Mouse (Mus musculus) heart, embryonic 10.5 days (tissue): ENCODE results near the gene Bcas3. TPM values are rescaled to one million over a fixed set of nuclear protein-coding genes. Genes with fewer than 3 reads are reported as not detected.

Experiments
- DNase-seq: peaks from one replicate; pipeline ENCODE4 v3.0.0-alpha.2; 2017; ENCODE audit warnings: low spot score
- H3K27ac ChIP-seq: fragments of 300-500 bp; sonication (generic); 2 replicates; pipeline ENCODE4 v1.5.1; 2016; ENCODE audit warnings: mild to moderate bottlenecking
- H3K27me3 ChIP-seq: fragments of 300-500 bp; sonication (generic); 2 replicates; pipeline ENCODE4 v1.6.1; 2016; ENCODE audit warnings: mild to moderate bottlenecking; ENCODE audit not compliant: poor library complexity, insufficient read depth, severe bottlenecking
- H3K36me3 ChIP-seq: fragments of 300-500 bp; sonication (generic); 2 replicates; pipeline ENCODE4 v1.6.1; 2016; ENCODE audit warnings: mild to moderate bottlenecking, moderate library complexity
- H3K4me1 ChIP-seq: fragments of 300-500 bp; sonication (generic); 2 replicates; pipeline ENCODE4 v1.6.1; 2016; ENCODE audit warnings: mild to moderate bottlenecking
- H3K4me3 ChIP-seq: fragments of 300-500 bp; sonication (generic); 2 replicates; pipeline ENCODE4 v1.5.1; 2016; ENCODE audit warnings: mild to moderate bottlenecking, moderate library complexity
- H3K9me3 ChIP-seq: fragments of 300-500 bp; sonication (generic); 2 replicates; pipeline ENCODE4 v1.6.1; 2016; ENCODE audit warnings: mild to moderate bottlenecking, moderate library complexity
- WGBS: fragments of 180-500 bp; shearing (Covaris S2); methylation state at CpG from one replicate; pipeline ENCODE4 v1.1.7; 2016; 5-methylcytosine and 5-hydroxymethylcytosine counted together
- polyA plus RNA-seq: library from polyadenylated mRNA; unstranded; fragments of >200 nt; fragmentation: Nextera tagmentation; extraction: Ambion mirVana; gene quantifications from 2 replicates; pipeline ENCODE4 v1.2.1, GENCODE M21; 2016

Gene Bcas3
- polyA plus RNA-seq, 1 experiment from 2014 or later: 22.4 TPM

- no peak for DNase-seq
- no peaks in the 10 kb centered on the region for H3K9me3 ChIP-seq
- H3K27me3 ChIP-seq: peaks cover 85% of the 10 kb centered on the region
- 13% methylated on average over 8 of the region's 8 CpGs for WGBS
- H3K4me3 ChIP-seq: peak overlapping the region; percentile 72
- H3K27ac ChIP-seq: no peak overlapping the region; the same call in 1 of the 2 replicates
- peaks cover 63% of the 10 kb centered on the region for H3K4me1 ChIP-seq
- peaks cover 9% of the 10 kb centered on the region for H3K36me3 ChIP-seq
Observed at GRCm38 (mm10) chr11:85841211-85841681, 488.3 kb downstream of the Bcas3 start.

- H3K27me3 ChIP-seq: peaks cover 85% of the 10 kb centered on the region
- peak overlapping the region; percentile 72 for H3K4me3 ChIP-seq
- DNase-seq: peak; percentile 92
- H3K9me3 ChIP-seq: no peaks in the 10 kb centered on the region
- peak overlapping the region; percentile 79 for H3K27ac ChIP-seq
- 0% methylated on average over 32 of the region's 32 CpGs for WGBS
- peaks cover 58% of the 10 kb centered on the region for H3K4me1 ChIP-seq
- H3K36me3 ChIP-seq: peaks cover 8% of the 10 kb centered on the region
Observed at GRCm38 (mm10) chr11:85841980-85842379, 489.0 kb downstream of the Bcas3 start.

GRCm38 (mm10) chr11:85842596-85843346 lies 489.8 kb downstream of the Bcas3 start:
- peak overlapping the region; percentile 72 for H3K4me3 ChIP-seq

GRCm38 (mm10) chr11:85843347-85843692 lies 490.4 kb downstream of the Bcas3 start:
- Histone ChIP-seq H3K27ac (peak overlapping the region; percentile 83), H3K4me3 (peak overlapping the region; percentile 72), H3K27me3 (peaks cover 83% of the 10 kb centered on the region), H3K4me1 (peaks cover 45% of the 10 kb centered on the region), H3K36me3 (peaks cover 4% of the 10 kb centered on the region), H3K9me3 (no peaks in the 10 kb centered on the region)
- DNase-seq: peak; percentile 93
- WGBS: under 1% methylated on average over 18 of the region's 18 CpGs

More at GRCm38 (mm10) chr11:85842596-85843346, 489.8 kb downstream of the Bcas3 start:
- H3K9me3 ChIP-seq: no peaks in the 10 kb centered on the region
- DNase-seq: no peak
- H3K36me3 ChIP-seq: peaks cover 8% of the 10 kb centered on the region
- peak overlapping the region; percentile 83 for H3K27ac ChIP-seq
- 9% methylated on average over 24 of the region's 24 CpGs for WGBS
- peaks cover 84% of the 10 kb centered on the region for H3K27me3 ChIP-seq
- peaks cover 50% of the 10 kb centered on the region for H3K4me1 ChIP-seq

- Histone ChIP-seq H3K27me3 (peaks cover 78% of the 10 kb centered on the region), H3K36me3 (peaks cover 4% of the 10 kb centered on the region; the same call in 1 of the 2 replicates), H3K27ac (peak overlapping the region; percentile 83), H3K4me3 (peak overlapping the region; percentile 72), H3K4me1 (peaks cover 51% of the 10 kb centered on the region), H3K9me3 (no peaks in the 10 kb centered on the region)
- DNase-seq: peak; percentile 93
- under 1% methylated on average over 54 of the region's 54 CpGs for WGBS
Observed at GRCm38 (mm10) chr11:85844144-85844965, 491.4 kb downstream of the Bcas3 start.

GRCm38 (mm10) chr11:85844971-85845370 lies 492.0 kb downstream of the Bcas3 start:
- H3K9me3 ChIP-seq: no peaks in the 10 kb centered on the region
- peak overlapping the region; percentile 72 for H3K4me3 ChIP-seq
- WGBS: 26% methylated on average over 5 of the region's 5 CpGs
- no peak for DNase-seq
- H3K27ac ChIP-seq: no peak overlapping the region; the same call in 1 of the 2 replicates
- H3K36me3 ChIP-seq: peaks cover 4% of the 10 kb centered on the region; the same call in 1 of the 2 replicates
- peaks cover 50% of the 10 kb centered on the region for H3K4me1 ChIP-seq
- peaks cover 71% of the 10 kb centered on the region for H3K27me3 ChIP-seq

- H3K27me3 ChIP-seq: peaks cover 62% of the 10 kb centered on the region
Observed at GRCm38 (mm10) chr11:85845921-85846320, 493.0 kb downstream of the Bcas3 start.

GRCm38 (mm10) chr11:85846509-85846908 lies 493.5 kb downstream of the Bcas3 start:
- peaks cover 39% of the 10 kb centered on the region for H3K4me1 ChIP-seq
- 53% methylated on average over 4 of the region's 4 CpGs for WGBS
- H3K4me3 ChIP-seq: no peak overlapping the region
- H3K36me3 ChIP-seq: no peaks in the 10 kb centered on the region
- no peak overlapping the region for H3K27ac ChIP-seq
- no peaks in the 10 kb centered on the region for H3K9me3 ChIP-seq
- peak; percentile 69 for DNase-seq
- H3K27me3 ChIP-seq: peaks cover 56% of the 10 kb centered on the region

More at GRCm38 (mm10) chr11:85845921-85846320, 493.0 kb downstream of the Bcas3 start:
- Histone ChIP-seq H3K27ac (no peak overlapping the region), H3K4me3 (no peak overlapping the region), H3K9me3 (no peaks in the 10 kb centered on the region), H3K36me3 (peaks cover under 1% of the 10 kb centered on the region; the same call in 1 of the 2 replicates), H3K4me1 (peaks cover 40% of the 10 kb centered on the region)
- peak; percentile 73 for DNase-seq
- 40% methylated on average over 5 of the region's 5 CpGs for WGBS

- peaks cover 41% of the 10 kb centered on the region for H3K27me3 ChIP-seq
- no peaks in the 10 kb centered on the region for H3K36me3 ChIP-seq
- H3K4me1 ChIP-seq: peaks cover 17% of the 10 kb centered on the region
- H3K9me3 ChIP-seq: no peaks in the 10 kb centered on the region
- peak overlapping the region; percentile 72; the same call in 1 of the 2 replicates for H3K27ac ChIP-seq
- DNase-seq: peak; percentile 92
- 3% methylated on average over 21 of the region's 21 CpGs for WGBS
- H3K4me3 ChIP-seq: peak overlapping the region; percentile 43
Observed at GRCm38 (mm10) chr11:85849037-85849436, 496.1 kb downstream of the Bcas3 start.

GRCm38 (mm10) chr11:85850233-85850632 lies 497.3 kb downstream of the Bcas3 start, which contains the start of gene Gm11444:
Gene Gm11444 (minus strand): TSS chr11:85850333.
- Histone ChIP-seq H3K27ac (no peak within 1 kb of the TSS), H3K4me3 (0 out of 2 replicates have a peak within 1 kb of the TSS, but pooled peaks have one; percentile 43), H3K9me3 (no peaks in the 10 kb centered on the region), H3K27me3 (peaks cover 34% of the 10 kb centered on the region), H3K4me1 (peaks cover 14% of the 10 kb centered on the region), H3K36me3 (no peaks in the 10 kb centered on the region)
- DNase-seq: no peak
- WGBS: 80% methylated on average over 6 of the region's 6 CpGs

GRCm38 (mm10) chr11:85850758-85851157 lies 497.8 kb downstream of the Bcas3 start:
- WGBS: 37% methylated on average over 6 of the region's 6 CpGs
- Histone ChIP-seq H3K4me1 (peaks cover 14% of the 10 kb centered on the region), H3K27me3 (peaks cover 28% of the 10 kb centered on the region), H3K27ac (no peak overlapping the region), H3K36me3 (no peaks in the 10 kb centered on the region), H3K9me3 (no peaks in the 10 kb centered on the region), H3K4me3 (no peak overlapping the region)
- DNase-seq: peak; percentile 75

GRCm38 (mm10) chr11:85857997-85858698 lies 505.2 kb downstream of the Bcas3 start:
- Histone ChIP-seq H3K27ac (no peak overlapping the region), H3K4me1 (no peaks in the 10 kb centered on the region), H3K36me3 (no peaks in the 10 kb centered on the region), H3K27me3 (peaks cover 3% of the 10 kb centered on the region; the same call in 1 of the 2 replicates), H3K4me3 (no peak overlapping the region), H3K9me3 (no peaks in the 10 kb centered on the region)
- WGBS: 40% methylated on average over 6 of the region's 6 CpGs
- DNase-seq: no peak
